In genomic region chr16:12359116-12359515, GRCm38 (mm10) we compare ENCODE assay signal across 10 mouse cellular contexts.
DNase-seq lines count a peak whose midpoint lies in the region; ATAC-seq lines count a peak whose summit lies in the region.
"Had no signal": no experiment of that assay in that cellular context is flagged by ENCODE, and none has a peak within 500 bp of the region (broad histone marks: within the 10 kb centered on the region; RNA-seq: fewer than 3 reads in every experiment).

No protein-coding gene starts in this region.

- no peaks in the 10 kb centered on the region for H3K27me3 ChIP-seq in hindbrain, embryonic 14.5 days (ENCODE audit: control insufficient read depth, insufficient read depth, low read length)
- no peaks in the 10 kb centered on the region for H3K27me3 ChIP-seq in hindbrain, embryonic 13.5 days
- H3K27me3 ChIP-seq: limb, embryonic 13.5 days had no signal

- no peak for ATAC-seq in hindbrain, embryonic 14.5 days (ENCODE audit: low FRiP score)
- no peak for ATAC-seq in hindbrain, embryonic 13.5 days (ENCODE audit: low FRiP score)

- DNase-seq in hindbrain, embryonic 14.5 days (ENCODE audit: low spot score), result peak; percentile 67
- DNase-seq in 416B (ENCODE audit: low read depth), result peak; percentile 4
- DNase-seq in R1 (ENCODE audit: low read depth, low spot score), result peak; percentile 48
- peak; percentile 1 to 65 for DNase-seq in kidney, postnatal 36 days
- no peak for DNase-seq in left cerebral cortex, adult 18-20 months (ENCODE audit: low spot score in 2 of 2)
- DNase-seq in cerebellum, adult 18-20 months, result no peak
- DNase-seq in thymus, postnatal 36 days, result no peak
- DNase-seq: gastrocnemius, adult 2 months had no signal

- H3K4me3 ChIP-seq in hindbrain, embryonic 14.5 days (replicated peaks; ENCODE audit: low read length), result no peak overlapping the region
- no peak overlapping the region for H3K4me3 ChIP-seq in hindbrain, embryonic 13.5 days
- H3K4me3 ChIP-seq: gastrocnemius, adult 2 months; limb, embryonic 13.5 days had no signal

- H3K4me2 ChIP-seq in hindbrain, embryonic 14.5 days (replicated peaks), result no peak overlapping the region
- no peak overlapping the region for H3K4me2 ChIP-seq in hindbrain, embryonic 13.5 days
- H3K4me2 ChIP-seq: limb, embryonic 13.5 days had no signal

- 35% methylated on average over 5 of the region's 5 CpGs for WGBS in hindbrain, embryonic 14.5 days
- WGBS in hindbrain, embryonic 13.5 days, result 39% methylated on average over 5 of the region's 5 CpGs

- H3K9me3 ChIP-seq in hindbrain, embryonic 14.5 days (ENCODE audit: control insufficient read depth, low read length), result no peaks in the 10 kb centered on the region
- no peaks in the 10 kb centered on the region for H3K9me3 ChIP-seq in hindbrain, embryonic 13.5 days
- H3K9me3 ChIP-seq: limb, embryonic 13.5 days had no signal

- H3K27ac ChIP-seq in hindbrain, embryonic 14.5 days, result no peak overlapping the region
- H3K27ac ChIP-seq in hindbrain, embryonic 13.5 days, result no peak overlapping the region
- H3K27ac ChIP-seq: gastrocnemius, adult 2 months; limb, embryonic 13.5 days had no signal

- H3K4me1 ChIP-seq in hindbrain, embryonic 14.5 days (replicated peaks; ENCODE audit: control insufficient read depth, insufficient read depth, low read length), result no peaks in the 10 kb centered on the region
- H3K4me1 ChIP-seq in hindbrain, embryonic 13.5 days (replicated peaks), result no peaks in the 10 kb centered on the region
- H3K4me1 ChIP-seq: limb, embryonic 13.5 days had no signal

- no peaks in the 10 kb centered on the region for H3K36me3 ChIP-seq in hindbrain, embryonic 14.5 days (replicated peaks; ENCODE audit: control insufficient read depth, insufficient read depth)
- no peaks in the 10 kb centered on the region for H3K36me3 ChIP-seq in hindbrain, embryonic 13.5 days
- H3K36me3 ChIP-seq: limb, embryonic 13.5 days had no signal

- H3K9ac ChIP-seq in hindbrain, embryonic 14.5 days, result no peak overlapping the region
- no peak overlapping the region for H3K9ac ChIP-seq in hindbrain, embryonic 13.5 days
- H3K9ac ChIP-seq: limb, embryonic 13.5 days had no signal

Comparison
In these comparisons a context has a peak if more than half of its experiments do, and no peak if none do; other contexts are left out.
1. DNase-seq: peak in hindbrain, embryonic 14.5 days (single experiment), 416B (single experiment), R1 (single experiment) and kidney, postnatal 36 days (2 of 2); none in left cerebral cortex, adult 18-20 months (0 of 2), cerebellum, adult 18-20 months (0 of 2) and thymus, postnatal 36 days (0 of 2).